Mouse (Mus musculus) liver, adult 2 months (tissue): ENCODE measurements around the gene ccdc198.

Experiments used
- CTCF ChIP-seq: fragments of 200-500 bp; IDR thresholded peaks from 2 replicates; pipeline ENCODE4 v1.5.1; 2011; ENCODE audit warnings: low read depth, low read length, control low read depth
- POLR2A ChIP-seq: fragments of 200-500 bp; IDR thresholded peaks from 2 replicates; pipeline ENCODE4 v1.6.1; 2011; ENCODE audit warnings: low read length, control low read depth; ENCODE audit not compliant: insufficient read depth; ENCODE audit errors: extremely low read depth

- TF ChIP-seq POLR2A (no peak), CTCF (no peak)
Observed at GRCm38 (mm10) chr14:49293802-49294449, 48.7 kb upstream of the ccdc198 start.
